Mouse (Mus musculus) layer of hippocampus, adult 11-12 months (tissue): ENCODE data around the gene Usp35.

Experiments
- DNase-seq: peaks from one replicate; pipeline ENCODE4 v3.0.0; 2022; ENCODE audit warnings: low spot score

Usp35 gene

DNA sequence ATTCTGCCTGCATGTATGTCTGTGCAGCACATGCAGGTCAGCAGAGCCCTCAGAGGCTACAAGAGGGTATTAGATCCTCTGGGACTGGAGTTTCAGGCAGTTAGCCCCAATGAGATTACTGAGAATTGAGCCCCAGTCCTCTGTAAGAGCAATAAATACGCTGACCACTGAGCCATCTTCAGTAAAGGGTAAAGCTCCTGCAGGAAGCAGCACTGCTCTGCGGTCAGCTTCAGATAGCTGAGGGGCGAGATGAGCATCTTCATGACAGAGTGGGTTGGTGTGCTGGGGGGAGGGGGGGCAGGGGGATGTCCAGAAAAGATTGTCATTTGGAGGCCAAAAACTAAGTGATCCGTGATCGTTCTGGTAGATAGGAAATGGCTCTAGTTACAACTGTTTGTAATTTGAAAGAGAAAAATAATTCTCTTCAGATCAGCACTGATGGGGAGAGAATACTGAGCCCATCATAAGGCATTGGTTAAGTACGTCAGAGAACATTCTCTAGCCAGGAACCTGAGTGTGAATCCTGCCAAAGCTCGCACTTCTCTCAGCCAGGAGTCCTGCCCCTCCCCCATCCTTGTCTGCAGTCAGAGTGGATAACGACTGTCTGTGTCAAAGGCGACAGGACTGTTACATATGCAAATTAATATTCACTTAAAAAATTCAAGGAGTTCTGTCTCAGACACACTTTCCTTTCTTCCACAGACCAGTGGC is 14.4 kb upstream of the Usp35 start:
- DNase-seq: no peak

GRCm38 (mm10) chr7:97345229-97345871 is 13.5 kb upstream of the Usp35 start:
- peak; percentile 83 for DNase-seq

DNA sequence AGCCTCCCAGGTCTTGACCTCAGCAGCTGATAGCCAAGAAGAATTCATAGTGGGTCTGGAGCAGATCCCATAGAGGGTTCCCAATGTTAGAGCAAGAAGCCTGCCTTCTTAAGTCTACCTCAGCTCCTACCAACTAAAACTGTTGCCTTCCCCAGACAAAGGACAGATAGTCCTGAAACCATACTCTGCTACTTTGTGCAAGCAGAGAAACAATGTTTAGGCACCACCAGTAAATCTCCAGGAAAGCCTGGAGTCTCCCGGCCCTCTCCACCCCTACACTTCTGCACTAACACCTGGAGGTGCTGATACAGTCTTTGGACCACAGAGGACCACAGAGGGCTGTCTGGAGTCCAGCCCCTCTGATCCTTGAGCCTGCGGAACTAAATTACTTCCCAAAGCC is 12.8 kb upstream of the Usp35 start:
- DNase-seq: no peak

- DNase-seq: no peak
These were observed 11.1 kb upstream of the Usp35 start for GRCm38 (mm10) chr7:97342961-97343360.

DNA sequence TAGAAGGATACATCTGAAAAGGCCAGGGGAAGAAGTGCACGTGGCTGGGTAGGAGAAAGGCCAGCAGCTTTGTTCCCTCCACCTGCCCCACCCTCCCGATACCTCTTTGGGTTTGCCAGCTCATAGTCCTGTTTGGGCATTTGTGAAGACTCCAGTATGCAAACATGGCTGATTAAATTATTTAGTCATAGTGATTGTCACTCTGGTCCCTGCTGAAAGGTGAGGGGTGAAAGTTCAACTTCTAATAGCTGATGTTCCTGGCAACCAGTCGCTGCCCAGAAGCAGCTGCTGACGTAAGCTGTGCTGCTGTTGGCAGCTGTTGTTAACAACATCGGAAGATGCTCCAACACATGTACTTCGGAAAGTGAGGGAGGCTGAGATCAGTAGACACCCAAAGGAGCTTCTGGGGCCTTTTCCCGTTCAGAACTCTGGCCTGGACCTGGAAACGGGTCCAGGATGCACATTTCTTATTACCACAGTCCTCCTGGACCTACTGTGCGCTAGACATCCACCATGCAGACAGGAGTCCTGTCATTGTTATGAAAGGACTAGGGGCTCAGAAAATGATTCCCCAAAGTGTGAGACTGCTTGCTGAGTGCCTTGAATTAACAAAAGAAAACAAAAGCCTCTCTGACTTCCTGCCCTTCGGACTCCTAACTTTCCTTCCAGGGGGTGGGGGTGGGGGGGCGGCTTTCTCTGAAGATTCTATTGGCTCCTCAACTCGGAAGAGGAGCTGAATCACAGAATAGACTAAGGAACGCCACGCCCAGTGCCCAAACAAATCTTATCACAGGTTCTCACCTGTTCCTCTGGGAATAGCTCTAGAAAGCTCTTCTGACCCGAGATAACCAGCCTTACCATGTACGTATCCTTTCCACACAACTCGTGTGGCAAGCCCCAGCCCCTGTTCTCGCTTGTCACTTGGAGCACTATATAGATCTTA is 9.4 kb upstream of the Usp35 start:
- no peak for DNase-seq

GRCm38 (mm10) chr7:97339623-97340022 is 7.8 kb upstream of the Usp35 start:
- no peak for DNase-seq

DNA sequence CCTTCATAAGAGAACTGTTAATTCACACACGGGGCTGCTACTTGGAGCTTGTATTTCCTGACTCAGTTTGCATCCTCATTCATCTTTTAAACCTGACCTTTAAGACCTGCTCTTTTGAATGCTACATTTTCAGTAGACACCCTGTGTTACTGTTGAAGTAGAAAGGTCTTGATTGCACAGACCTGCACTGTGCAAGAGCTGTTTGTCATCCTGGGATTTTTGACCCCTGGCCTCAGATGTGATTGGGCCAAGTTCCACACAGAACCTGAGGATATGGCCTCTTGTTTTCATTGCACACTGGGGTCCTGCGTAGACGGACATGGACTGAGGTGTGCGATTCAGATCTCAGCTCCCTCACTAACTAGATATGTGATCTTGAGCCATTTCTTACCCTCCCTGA is 6.8 kb upstream of the Usp35 start:
- DNase-seq: no peak

GRCm38 (mm10) chr7:97336678-97337077 is 4.9 kb upstream of the Usp35 start:
- DNase-seq: no peak

DNA sequence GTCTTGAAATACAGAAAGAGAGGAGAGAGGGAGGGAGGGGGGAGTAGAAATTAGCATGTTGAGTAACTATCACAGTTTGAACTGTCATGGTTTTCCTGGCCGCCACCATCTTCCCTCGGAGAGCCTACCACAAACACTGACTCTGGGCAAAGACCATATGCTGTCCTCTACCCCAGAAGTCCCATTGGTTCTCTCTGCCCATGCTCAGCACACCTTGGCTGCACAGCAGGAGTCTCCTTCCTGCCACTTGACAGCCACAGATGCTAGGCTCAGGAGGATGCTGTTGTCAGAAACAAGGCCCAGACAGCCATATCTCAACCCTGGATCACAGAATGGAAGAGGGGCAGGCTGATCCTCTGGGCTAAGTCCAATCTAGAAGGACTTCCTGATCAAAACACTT is 2.6 kb upstream of the Usp35 start:
- DNase-seq: no peak

GRCm38 (mm10) chr7:97333113-97333898 is 1.5 kb upstream of the Usp35 start:
- no peak for DNase-seq

- no peak for DNase-seq
These were observed 834 bp upstream of the Usp35 start for GRCm38 (mm10) chr7:97332667-97333041.

DNA sequence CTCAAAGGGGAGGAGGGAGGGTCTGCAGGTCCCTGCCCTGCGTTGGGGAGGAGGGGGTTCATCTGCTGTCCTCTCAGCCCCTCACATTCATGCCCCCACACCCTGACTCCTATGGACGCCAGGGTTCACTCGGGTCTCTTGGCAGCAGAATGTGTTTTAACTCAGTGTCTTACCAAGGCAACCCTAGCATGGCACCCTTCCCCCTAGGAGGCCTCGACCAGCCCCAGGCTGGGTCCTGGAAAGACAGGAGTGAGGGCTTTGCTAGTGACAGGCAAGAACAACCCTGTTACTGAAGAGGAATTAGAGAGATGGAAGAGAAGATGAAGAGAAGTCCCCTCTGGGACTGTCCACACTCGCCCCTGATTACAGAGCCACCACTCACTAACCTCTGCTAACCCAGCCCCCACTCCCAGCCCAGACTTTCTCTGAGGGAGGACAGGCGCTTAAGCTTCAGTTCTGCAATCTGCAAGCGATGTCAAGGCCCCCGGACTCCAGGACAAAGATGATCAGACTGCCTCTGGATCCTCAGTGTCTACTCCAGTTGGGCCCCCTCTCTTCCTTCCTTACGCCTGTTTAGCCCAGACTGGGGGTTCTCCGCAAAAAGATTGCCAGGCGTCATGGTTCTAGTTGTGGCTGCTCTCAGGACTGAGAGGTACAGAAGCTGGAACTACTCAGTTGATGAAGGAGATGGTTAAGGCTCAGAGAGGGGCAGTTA is 732 bp downstream of the Usp35 start:
- DNase-seq: no peak

GRCm38 (mm10) chr7:97329676-97330075 is 2.1 kb downstream of the Usp35 start:
- no peak for DNase-seq

DNA sequence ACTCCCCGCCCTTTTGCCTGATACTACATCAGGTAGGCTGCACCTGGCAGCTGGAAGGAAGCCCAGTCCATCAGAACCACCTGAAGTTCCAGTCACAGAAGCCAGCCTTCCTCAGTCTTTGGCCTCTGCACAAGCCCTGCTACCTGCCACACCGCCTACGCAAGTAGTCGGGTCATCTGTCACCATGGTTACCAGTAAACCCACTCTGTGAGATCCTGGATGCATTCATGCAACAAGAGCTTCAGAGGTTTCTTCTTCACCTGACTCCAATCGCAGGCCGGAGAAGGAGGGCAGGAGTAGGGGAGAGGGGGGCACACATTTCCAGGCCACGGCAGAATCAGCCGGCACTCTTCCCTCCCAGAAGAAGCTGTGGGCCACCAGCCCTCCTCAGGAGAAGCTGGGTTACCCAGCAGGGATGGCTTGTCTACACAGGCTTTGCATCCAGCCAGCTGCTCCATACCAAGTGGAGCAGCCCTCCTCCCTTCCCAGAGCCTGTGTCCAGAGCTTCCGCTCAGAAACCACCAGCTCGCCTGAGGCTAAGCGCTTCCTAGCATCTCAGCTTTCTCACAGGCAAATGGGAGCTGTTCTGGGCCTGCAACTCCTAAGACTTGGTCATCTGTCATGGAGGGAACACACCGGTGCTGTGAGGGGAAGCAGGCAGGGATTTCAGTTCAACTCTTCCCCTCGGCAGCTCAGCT is 2.8 kb downstream of the Usp35 start:
- no peak for DNase-seq

DNA sequence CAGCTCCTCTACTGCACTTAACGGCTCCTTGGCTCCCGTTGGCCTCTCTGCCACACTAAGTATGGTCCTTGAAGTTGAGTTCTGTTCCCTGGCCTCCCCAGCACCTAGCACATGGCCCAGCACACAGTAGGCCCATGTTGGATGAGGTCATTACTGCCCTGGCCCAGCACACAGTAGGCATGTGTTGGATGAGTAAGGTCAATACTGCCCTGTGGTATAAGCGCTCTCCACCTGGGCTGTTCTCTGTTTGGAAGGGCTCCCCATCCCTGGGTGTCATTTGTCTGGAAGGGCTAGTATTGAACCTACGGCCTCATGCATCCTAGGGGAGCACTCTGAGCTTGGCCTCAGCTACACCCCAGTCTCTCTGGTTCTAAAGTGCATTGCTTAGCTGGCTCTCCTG is 4.4 kb downstream of the Usp35 start:
- DNase-seq: no peak

GRCm38 (mm10) chr7:97325156-97325985 is 6.4 kb downstream of the Usp35 start:
- DNase-seq: no peak

- DNase-seq: no peak
These were observed 7.5 kb downstream of the Usp35 start for GRCm38 (mm10) chr7:97324342-97324741.

DNA sequence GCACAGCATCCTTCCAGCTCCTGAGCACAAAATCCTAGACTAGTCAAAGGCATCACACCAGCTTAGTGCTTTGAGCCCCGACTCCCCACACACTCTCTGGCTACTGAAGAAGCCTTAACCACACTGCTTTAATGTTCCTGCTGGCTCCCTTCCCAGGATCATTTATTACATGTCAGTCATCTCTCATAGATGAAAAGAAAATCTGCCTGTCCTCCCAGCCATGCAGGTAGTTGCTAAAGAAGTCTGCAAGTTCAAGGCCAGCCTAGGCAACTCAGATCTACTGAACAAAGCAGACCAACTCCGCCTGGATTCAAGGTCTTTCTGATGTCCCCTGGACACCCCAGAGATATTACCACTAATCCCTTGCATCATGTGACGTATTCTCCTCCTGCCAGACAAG is 14.1 kb downstream of the Usp35 start:
- DNase-seq: no peak

GRCm38 (mm10) chr7:97315656-97316055 is 16.2 kb downstream of the Usp35 start:
- no peak for DNase-seq

GRCm38 (mm10) chr7:97314646-97315045 is 17.2 kb downstream of the Usp35 start:
- no peak for DNase-seq
